Mouse (Mus musculus) stomach, embryonic 16.5 days (tissue): ENCODE data around the gene Tm9sf1. TPM values are rescaled to one million over a fixed set of nuclear protein-coding genes. Genes with fewer than 3 reads are reported as not detected.

Source experiments
- ATAC-seq: fragments of 200-750 bp; cut with Nextera tagmentation; 2 replicates; pipeline ENCODE4 v1.8.0; 2017; ENCODE audit warnings: moderate number of reproducible peaks, moderate TSS enrichment; ENCODE audit not compliant: insufficient read depth, low FRiP score
- H3K27ac ChIP-seq: fragments of 300-500 bp; sonication (generic); 2 replicates; pipeline ENCODE4 v1.5.1; 2014; ENCODE audit warnings: low read length
- H3K27me3 ChIP-seq: fragments of 300-500 bp; sonication (generic); 2 replicates; pipeline ENCODE4 v1.6.1; 2014; ENCODE audit warnings: low read length, control low read depth, mixed read lengths; ENCODE audit not compliant: control insufficient read depth, insufficient read depth
- H3K36me3 ChIP-seq: fragments of 300-500 bp; sonication (generic); 2 replicates; pipeline ENCODE4 v1.6.1; 2014; ENCODE audit warnings: low read length; ENCODE audit not compliant: control insufficient read depth, insufficient read depth
- H3K4me1 ChIP-seq: fragments of 300-500 bp; sonication (generic); 2 replicates; pipeline ENCODE4 v1.6.1; 2014; ENCODE audit warnings: low read length, control low read depth, mixed read lengths; ENCODE audit not compliant: control insufficient read depth, insufficient read depth
- H3K4me2 ChIP-seq: fragments of 300-500 bp; sonication (generic); 2 replicates; pipeline ENCODE4 v1.6.1; 2014; ENCODE audit warnings: low read depth, low read length, mixed read lengths
- H3K4me3 ChIP-seq: fragments of 300-500 bp; sonication (generic); replicated peaks from 2 replicates; pipeline ENCODE4 v1.5.1; 2014; ENCODE audit warnings: mild to moderate bottlenecking, low read length
- H3K9ac ChIP-seq: fragments of 300-500 bp; sonication (generic); 2 replicates; pipeline ENCODE4 v1.6.1; 2014; ENCODE audit warnings: low read length
- H3K9me3 ChIP-seq: fragments of 300-500 bp; sonication (generic); replicated peaks from 2 replicates; pipeline ENCODE4 v1.6.1; 2016; ENCODE audit warnings: low read length, control low read depth; ENCODE audit not compliant: control insufficient read depth
- WGBS: fragments of 180-500 bp; shearing (Covaris S2); extraction: QIAGEN DNeasy Blood & Tissue Kit; methylation state at CpG from one replicate; pipeline ENCODE4 v1.1.7; 2014; 5-methylcytosine and 5-hydroxymethylcytosine counted together
- polyA plus RNA-seq: library from polyadenylated mRNA; unstranded; fragments of >200 nt; fragmentation: Nextera tagmentation; extraction: Ambion mirVana; gene quantifications from 2 replicates; pipeline ENCODE4 v1.2.1, GENCODE M21; 2015

The Tm9sf1 gene
- polyA plus RNA-seq, 1 experiment from 2014 or later: 116 TPM

- Histone ChIP-seq H3K4me2 (no peak overlapping the region), H3K27ac (no peak overlapping the region), H3K27me3 (no peaks in the 10 kb centered on the region), H3K4me3 (no peak overlapping the region), H3K9ac (no peak overlapping the region), H3K9me3 (no peaks in the 10 kb centered on the region), H3K4me1 (peaks cover 8% of the 10 kb centered on the region), H3K36me3 (no peaks in the 10 kb centered on the region)
- ATAC-seq: no peak
- WGBS: 70% methylated on average over 2 of the region's 2 CpGs
These were observed 26.8 kb downstream of the Tm9sf1 start for GRCm38 (mm10) chr14:55616844-55617243.

- ATAC-seq: no peak
- H3K9me3 ChIP-seq: no peaks in the 10 kb centered on the region
- H3K27ac ChIP-seq: no peak overlapping the region
- no peak overlapping the region for H3K4me3 ChIP-seq
- no peak overlapping the region for H3K9ac ChIP-seq
- no peaks in the 10 kb centered on the region for H3K36me3 ChIP-seq
- peaks cover 8% of the 10 kb centered on the region for H3K4me1 ChIP-seq
- H3K4me2 ChIP-seq: no peak overlapping the region
- H3K27me3 ChIP-seq: no peaks in the 10 kb centered on the region
- WGBS: 45% methylated on average over 2 of the region's 2 CpGs
These were observed 27.7 kb downstream of the Tm9sf1 start for GRCm38 (mm10) chr14:55615876-55616275.

GRCm38 (mm10) chr14:55614565-55615178 lies 28.9 kb downstream of the Tm9sf1 start:
- WGBS: 76% methylated on average over 7 of the region's 7 CpGs
- Histone ChIP-seq H3K4me2 (no peak overlapping the region), H3K27ac (no peak overlapping the region), H3K36me3 (peaks cover 2% of the 10 kb centered on the region; the same call in 1 of the 2 replicates), H3K9ac (no peak overlapping the region), H3K27me3 (no peaks in the 10 kb centered on the region), H3K4me1 (peaks cover 8% of the 10 kb centered on the region), H3K4me3 (no peak overlapping the region), H3K9me3 (no peaks in the 10 kb centered on the region)
- no peak for ATAC-seq

GRCm38 (mm10) chr14:55613346-55613745 lies 30.3 kb downstream of the Tm9sf1 start:
- Histone ChIP-seq H3K4me1 (peaks cover 2% of the 10 kb centered on the region; the same call in 1 of the 2 replicates), H3K27ac (no peak overlapping the region), H3K9me3 (no peaks in the 10 kb centered on the region), H3K27me3 (no peaks in the 10 kb centered on the region), H3K36me3 (peaks cover 9% of the 10 kb centered on the region; the same call in 1 of the 2 replicates), H3K4me3 (no peak overlapping the region), H3K4me2 (no peak overlapping the region), H3K9ac (no peak overlapping the region)
- 57% methylated on average over 6 of the region's 6 CpGs for WGBS
- ATAC-seq: no peak

GRCm38 (mm10) chr14:55608339-55608738 lies 35.3 kb downstream of the Tm9sf1 start:
- Histone ChIP-seq H3K36me3 (peaks cover 14% of the 10 kb centered on the region; the same call in 1 of the 2 replicates), H3K4me1 (peaks cover 12% of the 10 kb centered on the region; the same call in 1 of the 2 replicates), H3K4me3 (no peak overlapping the region), H3K9me3 (no peaks in the 10 kb centered on the region), H3K27me3 (no peaks in the 10 kb centered on the region), H3K4me2 (no peak overlapping the region), H3K9ac (no peak overlapping the region), H3K27ac (no peak overlapping the region)
- ATAC-seq: no peak
- WGBS: 96% methylated on average over 6 of the region's 6 CpGs

- Histone ChIP-seq H3K4me3 (no peak overlapping the region), H3K4me1 (peaks cover 13% of the 10 kb centered on the region; the same call in 1 of the 2 replicates), H3K9ac (no peak overlapping the region), H3K4me2 (no peak overlapping the region), H3K36me3 (peaks cover 14% of the 10 kb centered on the region; the same call in 1 of the 2 replicates), H3K9me3 (no peaks in the 10 kb centered on the region), H3K27me3 (no peaks in the 10 kb centered on the region), H3K27ac (no peak overlapping the region)
- WGBS: 90% methylated on average over 16 of the region's 16 CpGs
- ATAC-seq: no peak
These were observed 37.7 kb downstream of the Tm9sf1 start for GRCm38 (mm10) chr14:55605743-55606459.

GRCm38 (mm10) chr14:55604823-55605222 lies 38.8 kb downstream of the Tm9sf1 start:
- no peaks in the 10 kb centered on the region for H3K9me3 ChIP-seq
- peak overlapping the region; percentile 56 for H3K4me2 ChIP-seq
- WGBS: 92% methylated on average over 11 of the region's 11 CpGs
- H3K27me3 ChIP-seq: no peaks in the 10 kb centered on the region
- H3K36me3 ChIP-seq: peaks cover 14% of the 10 kb centered on the region; the same call in 1 of the 2 replicates
- peak overlapping the region; percentile 36; the same call in 1 of the 2 replicates for H3K9ac ChIP-seq
- H3K4me3 ChIP-seq: peak overlapping the region; percentile 47
- H3K27ac ChIP-seq: peak overlapping the region; percentile 89
- H3K4me1 ChIP-seq: peaks cover 13% of the 10 kb centered on the region; the same call in 1 of the 2 replicates
- no peak for ATAC-seq

GRCm38 (mm10) chr14:55603633-55604576 lies 39.7 kb downstream of the Tm9sf1 start:
- ATAC-seq: peak; percentile 96

More at GRCm38 (mm10) chr14:55603633-55604576, 39.7 kb downstream of the Tm9sf1 start:
- peaks cover 11% of the 10 kb centered on the region; the same call in 1 of the 2 replicates for H3K36me3 ChIP-seq
- H3K4me1 ChIP-seq: peaks cover 13% of the 10 kb centered on the region; the same call in 1 of the 2 replicates
- peak overlapping the region; percentile 89 for H3K27ac ChIP-seq
- peak overlapping the region; percentile 72 for H3K9ac ChIP-seq
- no peaks in the 10 kb centered on the region for H3K9me3 ChIP-seq
- H3K4me2 ChIP-seq: peak overlapping the region; percentile 56
- H3K27me3 ChIP-seq: no peaks in the 10 kb centered on the region
- H3K4me3 ChIP-seq: peak overlapping the region; percentile 47
- WGBS: 14% methylated on average over 19 of the region's 19 CpGs
